Mouse (Mus musculus): ENCODE data around the gene Olfr183.
"Not testable (repeated sequence)": the region's sequence is repeated elsewhere in the genome, so short reads cannot be mapped to it uniquely, and the experiment has no call there.

Gene Olfr183

GRCm38 (mm10) chr16:58995057-58995456 is at the start of gene Olfr183:
Gene Olfr183, plus strand, starts transcription at chr16:58995357.
- no peak for DNase-seq (ENCODE audit: low spot score)

GRCm38 (mm10) chr16:59007146-59007545 is 12.0 kb downstream of the Olfr183 start:
- no peak for DNase-seq (ENCODE audit: low spot score)

- DNase-seq (ENCODE audit: low spot score), result no peak
Measured at GRCm38 (mm10) chr16:59013357-59014018, 18.3 kb downstream of the Olfr183 start.

GRCm38 (mm10) chr16:59030191-59030590 is 35.0 kb downstream of the Olfr183 start, which contains the start of gene Olfr186:
Gene Olfr186, minus strand, starts transcription at chr16:59030291.
- DNase-seq (ENCODE audit: low spot score), result no peak

GRCm38 (mm10) chr16:59039710-59040109 is 44.6 kb downstream of the Olfr183 start, which contains the start of gene Olfr187:
Gene Olfr187, minus strand, starts transcription at chr16:59039767.
- DNase-seq (ENCODE audit: low spot score), result no peak

- no peak for DNase-seq (ENCODE audit: low spot score)
Measured at GRCm38 (mm10) chr16:59045835-59046234, 50.7 kb downstream of the Olfr183 start.

GRCm38 (mm10) chr16:59047579-59047978 is 52.4 kb downstream of the Olfr183 start:
- DNase-seq (ENCODE audit: low spot score), result no peak

- DNase-seq (ENCODE audit: low spot score), result no peak
Measured at GRCm38 (mm10) chr16:59048860-59049259, 53.7 kb downstream of the Olfr183 start.

- not testable (repeated sequence) for DNase-seq (ENCODE audit: low spot score)
Measured at GRCm38 (mm10) chr16:59049286-59049685, 54.1 kb downstream of the Olfr183 start.
